Mouse (Mus musculus) gastrocnemius, postnatal 4 days (tissue): ENCODE measurements around the gene 9430097D07Rik. TPM values are rescaled to one million over a fixed set of nuclear protein-coding genes. Genes with fewer than 3 reads are reported as not detected.

Experiments
- DNase-seq, 2 experiments: peaks; one replicate each; pipeline ENCODE4 v3.0.0; 2021 to 2022; ENCODE audit warnings: low spot score in 2 of 2, mixed read lengths in 2 of 2
- long read RNA-seq, 2 experiments: library from polyadenylated mRNA; stranded (forward); transcript quantifications; one replicate each; pipeline ENCODE4 v2.0.0; 2021
- total RNA-seq, 2 experiments: library from RNA; stranded (reverse); gene quantifications; 2 replicates each; pipeline ENCODE4 v1.2.3; 2021

The 9430097D07Rik gene
- total RNA-seq: not detected
- long read RNA-seq, experiment 1: 0 reads
- long read RNA-seq, experiment 2: 0 reads

- DNase-seq: no peak
Measured at GRCm38 (mm10) chr2:32575586-32576160, at the start of gene 9430097D07Rik. TSS of gene 9430097D07Rik (minus strand) at chr2:32575684.

- DNase-seq: no peak
Measured at GRCm38 (mm10) chr2:32624111-32624748, 48.7 kb upstream of the 9430097D07Rik start.

GRCm38 (mm10) chr2:32621517-32621859, 46.0 kb upstream of the 9430097D07Rik start, which contains the start of gene Ak1:
TSS of gene Ak1 (plus strand) at chr2:32621758.
- DNase-seq: no peak

GRCm38 (mm10) chr2:32620682-32621516, 45.4 kb upstream of the 9430097D07Rik start:
- no peak for DNase-seq

GRCm38 (mm10) chr2:32618051-32618450, 42.6 kb upstream of the 9430097D07Rik start:
- DNase-seq: no peak

GRCm38 (mm10) chr2:32617601-32618000, 42.1 kb upstream of the 9430097D07Rik start:
- DNase-seq: no peak

GRCm38 (mm10) chr2:32617109-32617508, 41.6 kb upstream of the 9430097D07Rik start:
- no peak for DNase-seq

- DNase-seq: no peak
Measured at GRCm38 (mm10) chr2:32612274-32612673, 36.8 kb upstream of the 9430097D07Rik start.

- DNase-seq: peak in 1 of 2 experiments; percentile 56
Measured at GRCm38 (mm10) chr2:32610610-32611229, 35.2 kb upstream of the 9430097D07Rik start.

GRCm38 (mm10) chr2:32608778-32609435, 33.4 kb upstream of the 9430097D07Rik start:
- DNase-seq: no peak

GRCm38 (mm10) chr2:32608141-32608777, 32.8 kb upstream of the 9430097D07Rik start:
- DNase-seq: peak; percentile 50 to 63

GRCm38 (mm10) chr2:32607262-32607947, 31.9 kb upstream of the 9430097D07Rik start:
- peak in 1 of 2 experiments; percentile 57 for DNase-seq

- peak; percentile 84 to 88 for DNase-seq
Measured at GRCm38 (mm10) chr2:32606161-32607142, 31.0 kb upstream of the 9430097D07Rik start.

GRCm38 (mm10) chr2:32604631-32605030, 29.1 kb upstream of the 9430097D07Rik start:
- no peak for DNase-seq

GRCm38 (mm10) chr2:32602600-32603054, 27.1 kb upstream of the 9430097D07Rik start:
- DNase-seq: peak; percentile 82 to 88

- DNase-seq: peak in 1 of 2 experiments; percentile 36
Measured at GRCm38 (mm10) chr2:32601417-32602065, 26.1 kb upstream of the 9430097D07Rik start.

GRCm38 (mm10) chr2:32599409-32599808, 23.9 kb upstream of the 9430097D07Rik start, which contains the start of gene St6galnac6:
TSS of gene St6galnac6 (plus strand) at chr2:32599709.
- no peak for DNase-seq

GRCm38 (mm10) chr2:32598506-32598905, 23.0 kb upstream of the 9430097D07Rik start:
- DNase-seq: no peak
